Mouse (Mus musculus) thymus, adult 2 months (tissue): ENCODE measurements around the gene Nr1h4. TPM values are rescaled to one million over a fixed set of nuclear protein-coding genes. Genes with fewer than 3 reads are reported as not detected.
A peak's percentile ranks its signal among the peaks of the same experiment; 100 is the strongest.

Experiments
- DNase-seq: peaks from one replicate; pipeline ENCODE4 v3.0.0; 2021
- H3K27ac ChIP-seq: fragments of 200-500 bp; 2 replicates; pipeline ENCODE4 v1.5.1; 2012; ENCODE audit warnings: low read length, control low read depth; ENCODE audit not compliant: control insufficient read depth, insufficient read depth
- H3K27me3 ChIP-seq: fragments of 200-500 bp; 2 replicates; pipeline ENCODE4 v1.6.1; 2012; ENCODE audit warnings: mild to moderate bottlenecking, low read length, moderate library complexity, mixed read lengths; ENCODE audit not compliant: control insufficient read depth, insufficient read depth
- H3K36me3 ChIP-seq: fragments of 200-500 bp; 2 replicates; pipeline ENCODE4 v1.6.1; 2012; ENCODE audit warnings: mild to moderate bottlenecking, low read length, moderate library complexity; ENCODE audit not compliant: control insufficient read depth, insufficient read depth
- H3K4me1 ChIP-seq: fragments of 200-500 bp; replicated peaks from 2 replicates; pipeline ENCODE4 v1.6.1; 2012; ENCODE audit warnings: low read length; ENCODE audit not compliant: control insufficient read depth, insufficient read depth
- H3K4me3 ChIP-seq: fragments of 200-500 bp; 2 replicates; pipeline ENCODE4 v1.5.1; 2012; ENCODE audit warnings: mild to moderate bottlenecking, low read length, control low read depth, moderate library complexity; ENCODE audit not compliant: control insufficient read depth, insufficient read depth
- CTCF ChIP-seq: fragments of 200-500 bp; IDR thresholded peaks from 2 replicates; pipeline ENCODE4 v1.5.1; 2012; ENCODE audit warnings: mild to moderate bottlenecking, control low read depth, low read length, moderate library complexity, borderline replicate concordance; ENCODE audit not compliant: control insufficient read depth, poor library complexity, insufficient read depth; ENCODE audit errors: extremely low read depth
- POLR2A ChIP-seq: fragments of 200-500 bp; IDR thresholded peaks from 2 replicates; pipeline ENCODE4 v1.6.1; 2012; ENCODE audit warnings: mild to moderate bottlenecking, low read length, control low read depth, moderate library complexity; ENCODE audit not compliant: control insufficient read depth, poor library complexity, insufficient read depth; ENCODE audit errors: extremely low read depth
- WGBS: fragments of 180-500 bp; shearing (Covaris S2); methylation state at CpG from one replicate; pipeline ENCODE4 v1.1.7; 2018; 5-methylcytosine and 5-hydroxymethylcytosine counted together
- polyA plus RNA-seq: library from polyadenylated mRNA; depleted of rRNA; stranded (reverse); fragments of >200 nt; gene quantifications from 2 replicates; pipeline ENCODE4 v1.2.3, GENCODE M21; 2012

Nr1h4 gene
- polyA plus RNA-seq, 1 experiment = 0.23 TPM

GRCm38 (mm10) chr10:89432743-89433142, 100.6 kb downstream of the Nr1h4 start:
- TF ChIP-seq POLR2A (no peak), CTCF (no peak)
- H3K4me1 ChIP-seq = no peaks in the 10 kb centered on the region
- no peaks in the 10 kb centered on the region for H3K27me3 ChIP-seq
- peaks cover 10% of the 10 kb centered on the region for H3K36me3 ChIP-seq
- 97% methylated on average over 13 of the region's 13 CpGs for WGBS
- H3K4me3 ChIP-seq = no peak overlapping the region
- no peak overlapping the region for H3K27ac ChIP-seq
- DNase-seq = no peak

- no peak for TF ChIP-seq CTCF
- no peak for TF ChIP-seq POLR2A
- Histone ChIP-seq H3K27me3 (no peaks in the 10 kb centered on the region), H3K4me3 (no peak overlapping the region), H3K27ac (no peak overlapping the region), H3K36me3 (peaks cover 15% of the 10 kb centered on the region), H3K4me1 (no peaks in the 10 kb centered on the region)
- 96% methylated on average over 7 of the region's 7 CpGs for WGBS
- DNase-seq = no peak
Observed at GRCm38 (mm10) chr10:89430751-89431150, 102.6 kb downstream of the Nr1h4 start.

DNA sequence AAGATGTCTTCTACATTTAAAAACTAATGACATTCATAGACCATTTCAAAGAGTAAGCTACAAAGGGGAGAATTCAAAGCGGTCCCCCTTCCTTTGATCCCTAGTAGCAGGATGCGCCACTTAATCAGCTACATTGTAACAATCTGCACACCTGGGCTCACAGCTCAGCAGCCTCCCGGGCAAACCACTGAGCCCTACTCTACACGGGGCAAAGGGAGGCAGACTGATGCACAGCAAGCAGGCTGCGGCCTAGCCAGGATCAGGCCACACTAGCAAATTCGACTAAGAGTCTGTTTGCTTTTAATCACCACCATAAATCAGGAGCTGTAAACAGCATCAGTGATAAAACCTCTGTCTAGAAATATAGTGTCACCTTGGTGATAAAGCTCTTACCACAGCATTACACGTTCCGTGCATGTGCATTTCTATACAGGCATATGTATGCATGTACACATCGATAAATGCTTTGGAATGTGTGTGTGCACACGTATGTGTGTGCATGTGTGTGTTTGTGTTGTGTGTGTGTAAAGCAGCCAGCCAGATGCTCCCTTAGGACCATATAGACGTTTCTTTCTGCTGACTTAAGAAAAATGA, 108.5 kb downstream of the Nr1h4 start:
- H3K4me3 ChIP-seq = no peak overlapping the region
- peak; percentile 16 for DNase-seq
- 57% methylated on average over 11 of the region's 11 CpGs for WGBS
- peaks cover 19% of the 10 kb centered on the region for H3K36me3 ChIP-seq
- no peaks in the 10 kb centered on the region for H3K27me3 ChIP-seq
- no peaks in the 10 kb centered on the region; the same call in 1 of the 2 replicates for H3K4me1 ChIP-seq
- H3K27ac ChIP-seq = no peak overlapping the region
- TF ChIP-seq POLR2A (no peak), CTCF (no peak)

DNA sequence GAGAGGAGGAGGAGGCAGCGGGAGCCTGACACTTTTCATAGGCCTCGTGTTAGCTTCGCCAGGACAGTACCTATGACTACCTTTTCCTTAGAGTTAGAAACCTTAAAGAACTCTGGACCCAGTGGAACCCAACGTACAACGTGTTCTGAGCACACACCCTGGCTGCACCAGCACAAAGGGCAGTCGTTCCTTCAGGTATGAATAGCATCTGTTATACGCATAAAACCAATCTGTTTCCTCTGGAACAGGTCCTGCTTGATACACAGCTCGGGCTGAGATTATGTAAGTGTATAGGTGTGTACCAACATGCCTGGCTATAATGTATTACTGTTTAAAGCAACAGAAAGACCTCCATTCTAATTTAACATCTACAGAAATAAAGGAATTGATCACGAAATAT, 109.2 kb downstream of the Nr1h4 start:
- Histone ChIP-seq H3K4me3 (no peak overlapping the region), H3K4me1 (no peaks in the 10 kb centered on the region; the same call in 1 of the 2 replicates), H3K27ac (no peak overlapping the region), H3K36me3 (peaks cover 19% of the 10 kb centered on the region), H3K27me3 (no peaks in the 10 kb centered on the region)
- 95% methylated on average over 9 of the region's 9 CpGs for whole genome bisulfite sequencing
- no peak for DNase-seq
- TF ChIP-seq CTCF (no peak), POLR2A (no peak)

DNA sequence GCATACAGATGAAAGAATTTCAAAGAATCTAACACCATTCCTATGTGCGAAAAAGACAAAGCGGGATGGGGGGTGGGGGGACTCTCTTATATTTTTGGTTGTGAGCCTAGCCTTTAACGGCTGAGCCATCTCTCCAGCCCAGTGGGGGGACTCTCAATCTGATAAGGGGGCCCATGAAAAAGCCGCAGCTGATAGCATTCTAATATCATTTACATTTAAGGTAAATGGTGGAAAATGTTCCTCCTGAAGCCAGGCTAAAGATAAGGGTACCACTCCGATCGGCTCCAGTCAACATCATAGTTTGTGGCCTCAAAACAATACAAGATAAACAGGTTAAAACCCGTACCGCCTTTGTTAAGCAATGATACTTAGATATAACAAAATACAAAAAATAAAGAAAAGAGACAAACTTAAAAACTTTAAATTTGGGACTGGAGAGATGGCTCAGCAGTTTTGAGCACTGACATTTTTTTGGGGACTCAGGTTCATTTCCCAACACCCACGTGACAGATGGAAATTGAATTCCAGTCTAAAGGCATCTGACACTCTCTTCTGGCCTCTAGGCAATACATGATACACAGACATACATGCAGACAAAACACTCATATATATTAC, 110.1 kb downstream of the Nr1h4 start:
- Histone ChIP-seq H3K27ac (no peak overlapping the region), H3K36me3 (peaks cover 10% of the 10 kb centered on the region), H3K27me3 (no peaks in the 10 kb centered on the region), H3K4me3 (no peak overlapping the region), H3K4me1 (no peaks in the 10 kb centered on the region; the same call in 1 of the 2 replicates)
- TF ChIP-seq CTCF (no peak), POLR2A (no peak)
- WGBS = 98% methylated on average over 9 of the region's 9 CpGs
- no peak for DNase-seq

DNA sequence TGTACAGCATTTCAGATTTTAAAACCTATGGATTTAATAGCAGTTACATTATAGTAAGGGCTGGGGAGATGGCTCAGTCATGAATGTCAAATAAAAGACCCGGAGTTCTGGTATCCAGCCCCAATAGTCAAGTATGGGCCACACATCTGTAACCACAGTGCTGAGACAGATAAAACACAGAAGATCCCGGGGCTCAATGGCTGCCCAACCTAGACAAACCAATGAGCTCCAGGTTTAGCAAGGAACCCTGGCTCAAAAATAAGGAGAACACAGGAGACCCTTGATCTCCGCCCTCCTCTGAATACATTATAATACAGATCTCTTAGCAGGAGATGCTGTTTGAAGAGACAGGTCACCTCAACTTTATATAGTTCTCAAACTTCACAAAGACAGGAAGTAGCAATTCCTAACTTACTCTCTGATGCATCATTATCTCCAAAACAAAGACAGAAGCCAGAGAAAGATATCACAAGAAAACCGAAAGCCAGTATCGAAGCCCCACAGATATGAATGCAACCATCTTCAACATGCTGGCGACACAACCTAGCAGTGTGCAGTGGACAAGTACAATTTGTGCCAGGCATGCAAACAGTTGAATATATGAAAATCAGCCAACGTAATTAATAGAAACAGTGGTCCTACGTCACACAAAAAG, 110.8 kb downstream of the Nr1h4 start:
- TF ChIP-seq POLR2A = no peak
- TF ChIP-seq CTCF = no peak
- DNase-seq = no peak
- WGBS = 98% methylated on average over 8 of the region's 8 CpGs
- Histone ChIP-seq H3K36me3 (peaks cover 8% of the 10 kb centered on the region), H3K27ac (no peak overlapping the region), H3K4me3 (no peak overlapping the region), H3K27me3 (no peaks in the 10 kb centered on the region), H3K4me1 (no peaks in the 10 kb centered on the region; the same call in 1 of the 2 replicates)

GRCm38 (mm10) chr10:89417966-89418365, 115.4 kb downstream of the Nr1h4 start:
- 100% methylated on average over 2 of the region's 2 CpGs for WGBS
- Histone ChIP-seq H3K4me3 (no peak overlapping the region), H3K27ac (no peak overlapping the region), H3K36me3 (peaks cover 23% of the 10 kb centered on the region), H3K27me3 (no peaks in the 10 kb centered on the region), H3K4me1 (no peaks in the 10 kb centered on the region)
- TF ChIP-seq CTCF (no peak), POLR2A (no peak)
- no peak for DNase-seq
